Comparison of ENCODE assay signal across 1 mouse cellular context in the genomic region with DNA sequence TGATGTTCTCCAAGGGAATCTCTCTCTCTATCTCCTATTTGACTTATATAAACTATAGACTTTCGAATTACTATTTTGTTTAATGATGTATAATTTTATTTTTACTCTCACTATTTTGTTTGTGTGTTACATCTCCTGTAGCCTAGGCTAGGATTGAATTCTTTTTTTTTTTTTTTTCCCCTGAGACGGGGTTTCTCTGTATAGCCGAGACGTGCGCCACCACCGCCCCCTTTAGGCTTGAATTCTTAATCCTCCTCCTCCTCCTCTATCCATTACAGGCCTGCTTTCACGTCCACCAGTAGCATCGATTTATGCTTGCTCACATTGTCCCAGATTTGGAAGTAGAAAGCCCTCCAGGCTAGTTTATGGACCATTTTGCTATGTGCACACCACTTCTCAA.
TF ChIP-seq lines count a peak whose summit lies in the region.

No protein-coding gene starts in this region.

TF ChIP-seq in MEL, 35 proteins besides CTCF, POLR2A, EP300 and RAD21:
- TF ChIP-seq KAT2A (conservative IDR thresholded peaks at IDR 0.05; ENCODE audit: low read depth, low read length) (no peak), CHD2 (IDR thresholded peaks at IDR 0.05; ENCODE audit: low read length) (no peak), USF2 (IDR thresholded peaks at IDR 0.05; ENCODE audit: borderline replicate concordance in 1 of 2, insufficient read depth in 1 of 2, low read depth in 1 of 2, low read length in 2 of 2) (no peak), MAX (IDR thresholded peaks at IDR 0.05; ENCODE audit: low read length) (no peak), E2F4 (IDR thresholded peaks at IDR 0.05; ENCODE audit: borderline replicate concordance, low read depth, low read length) (no peak), TBP (IDR thresholded peaks at IDR 0.05; ENCODE audit: low read depth, low read length) (no peak), ZC3H11A (IDR thresholded peaks at IDR 0.05; ENCODE audit: low read depth, low read length) (peak; percentile 31), SMC3 (IDR thresholded peaks at IDR 0.05; ENCODE audit: low read depth, low read length) (peak; percentile 60), GABPA (IDR thresholded peaks at IDR 0.05; ENCODE audit: low read depth, low read length) (no peak), UBTF (IDR thresholded peaks at IDR 0.05; ENCODE audit: borderline replicate concordance, insufficient read depth, low read depth, low read length) (no peak), ZNF384 (IDR thresholded peaks at IDR 0.05; ENCODE audit: low read depth, low read length) (peak; percentile 97)
TF ChIP-seq in MEL: peak in this region for 3.
